Mouse (Mus musculus) heart, embryonic 11.5 days (tissue): ENCODE data around the gene Nabp1. TPM values are rescaled to one million over a fixed set of nuclear protein-coding genes. Genes with fewer than 3 reads are reported as not detected.

Experiments
- polyA plus RNA-seq: library from polyadenylated mRNA; unstranded; fragments of >200 nt; fragmentation: Nextera tagmentation; extraction: Ambion mirVana; gene quantifications from 2 replicates; pipeline ENCODE4 v1.2.1, GENCODE M21; 2014

The Nabp1 gene
- polyA plus RNA-seq, 1 experiment from 2014 or later, result 14.0 TPM

Other genes with a start within 250 kb of the Nabp1 start
- 107 and 123 TPM in 2 replicates for gene Cavin2, start 189.3 kb downstream of the Nabp1 start, polyA plus RNA-seq